Mouse (Mus musculus): ENCODE data around the gene Dclk1.
"Not testable (repeated sequence)": the region's sequence is repeated elsewhere in the genome, so short reads cannot be mapped to it uniquely, and the experiment has no call there.

The Dclk1 gene

DNA sequence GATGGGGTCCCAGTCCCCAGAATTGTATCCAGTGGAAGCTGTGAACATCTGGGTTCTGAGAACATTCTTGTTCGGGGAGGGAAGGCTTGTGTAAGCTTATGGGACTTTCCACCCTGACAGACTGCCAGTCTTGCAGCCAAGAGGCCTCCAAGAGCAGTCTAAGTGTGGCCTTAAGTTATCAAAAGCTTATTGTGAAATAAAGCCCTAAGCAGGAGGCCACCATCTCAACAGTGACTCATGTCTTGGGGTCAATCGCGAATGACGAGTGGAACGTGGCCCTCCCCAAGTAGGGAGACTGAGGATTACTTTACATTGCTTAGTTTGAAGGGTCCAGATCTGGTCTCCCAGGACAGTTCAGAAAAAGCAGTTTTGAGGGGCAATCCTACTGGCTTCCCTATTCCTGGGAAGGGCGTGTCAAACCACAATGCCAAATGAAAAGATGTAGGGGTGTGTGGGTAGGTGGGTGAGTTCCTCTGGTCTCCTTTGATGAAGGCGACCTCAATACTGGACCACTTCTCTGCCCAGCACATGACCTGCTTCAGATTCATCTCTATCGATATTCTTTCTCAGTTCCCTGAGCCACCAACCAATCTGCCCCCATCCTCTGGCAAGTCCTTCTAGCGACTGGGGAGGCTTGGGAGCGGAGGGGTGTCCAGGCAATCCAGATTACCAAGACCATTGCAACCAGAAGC is at the start of gene Dclk1:
Gene Dclk1 (plus strand): TSS at position 635 of the 692 bp plus-strand sequence.
- DNase-seq, result no peak

- no peak for DNase-seq
Observed at GRCm38 (mm10) chr3:55193351-55193750, 48.8 kb upstream of the Dclk1 start.

DNA sequence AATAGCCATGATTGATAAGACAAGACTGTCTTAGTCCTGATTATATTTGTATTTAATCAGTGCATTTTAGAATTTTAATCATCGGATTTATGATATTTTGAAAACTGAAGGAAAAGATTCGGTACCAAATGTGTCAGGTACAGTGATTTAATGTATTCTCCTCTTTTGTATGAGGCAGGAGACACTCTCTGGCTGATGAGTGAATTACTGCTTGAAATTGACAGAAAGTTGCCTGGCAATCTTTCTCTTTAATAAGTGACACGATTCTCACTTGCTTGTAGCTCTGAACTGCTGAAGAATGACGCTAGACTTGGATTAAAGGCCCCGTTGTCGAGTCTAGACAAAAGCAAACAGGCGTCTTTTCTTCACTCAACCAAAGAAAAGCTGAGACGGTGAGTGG is 47.4 kb upstream of the Dclk1 start:
- no peak for DNase-seq

- no peak for DNase-seq
Observed at GRCm38 (mm10) chr3:55195581-55196327, 46.4 kb upstream of the Dclk1 start.

GRCm38 (mm10) chr3:55196328-55196710 is 45.8 kb upstream of the Dclk1 start:
- DNase-seq, result no peak

- DNase-seq, result not testable (repeated sequence)
Observed at GRCm38 (mm10) chr3:55203621-55204020, 38.5 kb upstream of the Dclk1 start.

DNA sequence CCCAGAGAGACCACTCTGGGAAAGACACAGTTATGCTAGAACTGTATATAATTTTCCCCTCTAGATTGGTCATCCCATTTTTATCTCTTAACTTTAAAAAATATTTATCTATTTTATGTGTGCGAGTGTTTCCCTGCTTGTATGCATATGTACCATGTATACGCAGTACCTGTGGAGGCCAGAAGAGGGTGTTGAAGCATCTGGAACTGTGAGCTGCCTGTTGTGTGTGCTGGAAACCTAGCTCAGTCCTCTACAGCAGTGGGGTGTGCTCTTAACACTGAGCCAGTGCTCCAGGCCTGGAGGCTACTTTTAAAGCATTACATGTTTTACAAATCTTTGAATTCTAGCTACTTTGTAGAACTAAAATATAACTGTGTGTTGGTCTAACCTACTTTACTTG is 35.8 kb upstream of the Dclk1 start:
- no peak for DNase-seq

- no peak for DNase-seq
Observed at GRCm38 (mm10) chr3:55207665-55208064, 34.5 kb upstream of the Dclk1 start.

DNA sequence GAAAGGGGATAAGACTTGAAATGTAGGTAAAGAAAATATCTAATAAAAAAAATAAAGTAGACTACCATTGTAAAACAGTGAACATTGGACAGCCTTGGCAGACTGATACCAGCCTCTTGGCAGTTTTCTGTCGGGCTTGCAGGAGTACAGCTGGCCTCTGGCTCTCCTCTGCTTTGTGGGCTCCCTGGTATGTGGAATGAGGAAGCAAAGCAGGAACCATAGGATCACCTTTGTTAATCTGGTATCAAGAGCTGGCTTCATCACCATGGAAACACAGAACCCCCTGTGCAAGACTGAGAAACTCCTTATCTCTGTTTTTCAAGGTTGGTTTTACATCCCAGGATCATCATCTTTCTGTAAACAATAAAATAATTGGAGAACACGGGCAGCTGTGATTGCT is 29.9 kb upstream of the Dclk1 start:
- DNase-seq, result no peak

DNA sequence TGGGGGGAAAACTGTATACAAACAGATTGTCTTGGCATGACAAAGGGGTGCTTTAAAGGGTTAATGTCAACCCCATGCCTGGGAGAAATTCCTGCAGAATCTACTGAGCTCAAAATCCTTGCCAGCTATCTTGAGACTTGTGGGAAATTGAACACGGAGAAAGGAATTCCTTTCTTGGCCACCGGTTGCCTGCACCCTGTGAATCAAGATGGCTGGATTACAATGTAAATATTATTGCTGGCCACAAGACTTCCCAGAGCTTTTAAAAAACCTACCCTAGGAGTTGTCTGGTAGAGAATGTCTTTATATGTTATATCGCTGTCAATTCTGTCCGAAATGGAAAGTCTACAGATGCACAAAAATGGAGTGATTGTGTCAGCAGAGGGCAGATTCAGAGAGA is 28.4 kb upstream of the Dclk1 start:
- DNase-seq, result no peak

DNA sequence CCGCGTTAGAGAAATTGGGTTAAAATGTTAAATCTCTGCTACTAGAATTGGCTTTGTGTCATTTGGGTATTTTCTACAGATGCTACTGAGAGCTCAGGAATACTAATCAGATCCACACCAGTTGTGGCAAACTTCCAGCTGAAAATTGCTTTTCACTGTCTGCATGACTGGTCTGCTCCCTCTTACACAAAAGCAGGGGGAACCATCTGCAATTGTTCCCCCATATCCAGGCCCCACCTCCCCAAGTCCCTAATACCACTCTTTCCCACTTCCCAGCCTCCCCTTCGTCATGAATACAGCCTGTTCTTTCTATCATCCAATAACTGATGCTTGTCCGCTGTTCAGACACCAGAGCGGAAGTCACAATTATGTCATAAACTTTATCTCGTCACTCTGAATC is 27.8 kb upstream of the Dclk1 start:
- DNase-seq, result no peak

DNA sequence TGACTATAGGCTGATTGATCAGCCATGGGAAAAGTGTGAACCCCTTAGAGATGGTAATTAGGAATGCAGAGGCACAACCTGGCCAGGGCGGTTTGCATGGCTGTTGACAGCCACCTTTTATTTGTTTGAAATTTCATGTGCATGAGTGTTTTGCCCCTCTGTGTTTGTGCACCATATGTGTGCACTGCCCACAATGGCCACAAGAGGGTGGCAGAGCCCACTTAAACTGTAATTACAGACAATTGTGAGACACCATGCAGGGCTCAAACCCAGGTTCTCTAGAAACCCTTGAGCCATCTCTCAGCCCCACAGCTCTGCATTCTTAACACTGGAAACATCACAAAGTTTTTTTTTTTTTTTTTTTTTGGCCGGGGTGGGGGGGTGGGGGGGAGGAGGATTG is 19.7 kb upstream of the Dclk1 start:
- DNase-seq, result no peak

DNA sequence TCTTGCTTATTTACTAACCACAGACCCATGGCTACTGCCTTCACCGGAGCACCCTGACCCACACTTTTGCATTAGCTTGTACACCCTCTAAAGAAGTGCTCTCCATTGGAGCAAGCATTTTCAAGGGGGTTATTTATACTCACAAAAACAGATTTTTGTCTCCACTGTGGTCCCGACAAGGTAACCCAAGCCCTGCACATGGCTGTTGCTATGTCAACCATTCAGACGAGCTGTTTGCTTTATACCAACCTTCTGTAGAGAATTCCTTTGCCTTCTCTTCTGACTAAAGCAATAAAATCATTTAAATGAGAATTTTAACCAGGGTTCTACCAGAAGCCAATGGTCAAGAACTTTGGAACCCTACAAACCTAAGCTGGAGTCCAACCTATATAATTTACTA is 18.3 kb upstream of the Dclk1 start:
- no peak for DNase-seq

GRCm38 (mm10) chr3:55226501-55227213 is 15.5 kb upstream of the Dclk1 start:
- DNase-seq, result no peak

- no peak for DNase-seq
Observed at GRCm38 (mm10) chr3:55227214-55227581, 15.0 kb upstream of the Dclk1 start.

DNA sequence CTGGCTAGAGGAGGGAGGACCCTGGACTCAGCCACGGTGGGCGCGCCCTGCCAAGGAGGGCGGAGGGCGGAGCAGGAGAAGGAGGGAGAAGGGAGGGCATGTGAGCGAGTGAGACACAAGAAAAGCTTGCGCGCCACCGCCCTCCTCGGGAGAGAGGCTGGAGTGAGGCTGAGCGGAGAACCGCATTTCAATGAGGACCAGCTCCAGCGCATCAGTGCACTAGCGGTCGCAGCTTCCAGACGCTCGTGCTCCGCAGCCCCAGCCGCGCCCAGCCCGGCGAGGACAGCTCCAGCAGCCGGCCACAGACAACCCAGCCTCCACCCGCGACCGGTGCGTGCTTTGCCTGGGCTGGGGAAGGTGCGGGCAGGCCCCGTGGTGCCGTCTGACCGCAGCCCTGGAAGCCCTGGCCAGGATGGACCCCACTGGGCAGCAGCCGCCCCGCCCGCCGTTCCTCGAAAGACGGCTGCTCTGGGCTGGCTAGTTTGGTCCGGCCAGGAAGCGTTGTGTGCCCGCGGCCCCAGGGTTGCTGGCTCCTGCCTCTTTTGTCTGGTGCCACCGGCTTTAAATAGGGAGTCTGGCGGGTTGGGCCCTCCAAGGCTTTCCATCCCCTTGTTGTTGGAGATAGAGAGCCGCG is 375 bp downstream of the Dclk1 start:
- DNase-seq, result peak in 1 of 2 experiments; percentile 7

- no peak for DNase-seq
Observed at GRCm38 (mm10) chr3:55243056-55243471, 900 bp downstream of the Dclk1 start.

GRCm38 (mm10) chr3:55244087-55244486 is 1.9 kb downstream of the Dclk1 start:
- no peak for DNase-seq

DNA sequence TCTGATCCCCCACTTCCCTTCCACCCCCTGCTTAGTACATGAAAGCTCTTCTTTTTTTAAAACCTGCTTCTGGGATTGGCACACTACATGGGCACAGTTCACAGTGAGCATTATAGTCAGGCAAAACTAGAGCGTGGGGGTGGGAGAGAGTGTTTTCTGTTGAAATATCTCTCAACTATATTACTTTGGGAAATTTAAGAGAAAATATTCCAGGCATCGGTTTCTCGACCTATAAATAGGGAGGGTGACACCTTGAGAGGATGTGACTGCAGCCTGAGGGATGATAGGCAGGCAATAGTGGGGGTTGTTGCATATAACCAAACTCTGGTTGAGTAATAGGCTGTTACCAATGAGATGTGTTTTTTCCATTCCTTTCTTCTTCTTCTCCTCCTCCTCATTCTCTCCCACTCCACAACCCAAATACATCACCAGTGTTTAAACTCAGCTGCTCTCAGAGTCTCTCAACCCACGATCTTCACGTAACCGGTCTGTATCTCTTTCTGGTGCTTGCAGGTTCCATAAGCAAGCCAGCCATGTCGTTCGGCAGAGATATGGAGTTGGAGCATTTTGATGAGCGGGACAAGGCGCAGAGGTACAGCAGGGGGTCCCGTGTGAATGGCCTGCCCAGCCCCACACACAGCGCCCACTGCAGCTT is 4.6 kb downstream of the Dclk1 start:
- no peak for DNase-seq

DNA sequence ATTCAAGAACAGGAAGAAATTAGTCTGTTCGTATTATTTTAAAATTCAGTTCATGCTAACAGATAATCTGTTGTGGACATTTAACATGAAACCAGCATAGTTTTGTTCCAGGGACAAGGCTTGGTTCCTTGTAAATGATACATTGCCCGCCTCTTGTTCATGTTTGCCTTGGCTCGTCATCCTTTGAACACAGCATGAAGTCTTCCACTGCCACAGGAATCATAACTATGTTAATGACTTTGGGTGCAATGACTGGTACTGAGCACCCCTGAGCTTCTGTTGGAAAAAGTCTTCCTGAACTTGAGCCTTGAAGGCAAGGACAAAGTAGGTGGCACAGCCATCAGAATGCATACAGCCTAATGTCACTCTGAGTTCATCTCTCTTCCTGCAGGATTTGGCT is 5.9 kb downstream of the Dclk1 start:
- no peak for DNase-seq

DNA sequence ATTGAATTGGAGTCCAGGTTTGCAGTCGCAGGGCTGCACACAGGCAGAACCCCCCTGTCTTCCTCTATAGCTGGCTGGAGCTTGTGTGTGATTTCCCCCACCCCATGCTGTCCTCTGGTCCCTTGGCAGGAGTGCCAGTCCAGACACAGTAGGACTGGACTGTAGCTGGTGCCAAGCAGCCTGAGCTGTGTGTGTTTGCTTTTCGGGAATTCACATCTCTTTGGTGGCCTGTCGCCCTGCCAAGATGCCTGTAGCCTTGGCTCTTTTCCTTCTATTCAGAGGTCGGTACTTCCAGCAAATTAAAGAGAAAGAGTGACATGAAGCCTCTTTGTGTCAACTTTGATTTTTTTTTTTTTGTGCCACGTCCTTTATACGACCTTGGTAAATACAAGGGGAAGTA is 6.3 kb downstream of the Dclk1 start:
- DNase-seq, result no peak

DNA sequence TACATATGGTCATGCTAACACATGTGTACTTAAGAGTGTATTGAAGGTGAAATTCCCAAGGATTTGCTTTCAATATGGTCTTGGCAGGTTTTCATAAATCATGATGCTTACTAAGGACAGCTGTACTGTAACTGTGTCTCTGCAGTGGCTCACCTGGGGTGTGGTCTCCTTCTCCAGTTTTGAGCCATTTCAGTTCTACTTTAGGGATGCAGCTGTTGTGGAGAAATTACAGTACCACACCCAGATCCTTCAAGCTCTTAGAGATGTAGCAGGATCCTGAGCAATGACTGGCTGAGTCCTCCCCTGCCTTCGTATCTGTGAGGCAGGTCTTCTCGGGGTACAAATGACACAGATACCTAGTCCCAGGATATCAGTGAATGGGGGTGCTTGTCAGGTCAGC is 8.5 kb downstream of the Dclk1 start:
- DNase-seq, result no peak

GRCm38 (mm10) chr3:55260139-55260538 is 18.0 kb downstream of the Dclk1 start:
- DNase-seq, result no peak

Measured in thymus, adult 18-20 months (tissue).